Mouse (Mus musculus): ENCODE data around the gene Ogdh.
A peak's percentile ranks its signal among the peaks of the same experiment; 100 is the strongest.

DNA sequence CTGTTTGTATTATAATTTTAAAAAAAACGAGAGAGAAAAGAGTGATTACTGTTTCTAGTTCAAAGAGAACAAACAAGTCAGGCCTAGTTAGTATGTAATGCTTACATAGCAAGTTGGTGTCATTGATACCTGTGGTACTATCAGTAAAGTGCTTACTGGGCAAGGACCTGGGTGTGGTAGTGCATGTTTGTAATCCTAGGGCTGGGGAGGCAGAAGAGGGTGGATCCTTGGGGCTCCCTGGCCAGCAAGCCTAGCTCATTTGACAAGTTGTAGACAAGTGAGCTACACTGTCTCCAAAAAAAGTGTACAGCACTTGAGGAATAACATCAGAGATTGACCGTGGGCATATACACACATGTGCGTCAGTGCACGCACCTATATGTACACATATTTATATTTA lies 3.2 kb downstream of the Ogdh start:
- TF ChIP-seq CTCF (IDR thresholded peaks at IDR 0.05; ENCODE audit: low read depth), result no peak
- TF ChIP-seq EP300 (IDR thresholded peaks at IDR 0.05; ENCODE audit: low read depth), result peak; percentile 34; the same call in 1 of the 2 replicates
